Mouse (Mus musculus): Measurements from ENCODE around the gene Mblac2. TPM values are rescaled to one million over a fixed set of nuclear protein-coding genes. Genes with fewer than 3 reads are reported as not detected.

Mblac2 gene
- polyA plus RNA-seq (2015; fragmentation: Nextera tagmentation; extraction: Ambion mirVana): 4.0 and 4.7 TPM in 2 replicates

GRCm38 (mm10) chr13:81710775-81711545, at the start of gene Mblac2, which contains the start of gene Polr3g:
Gene Mblac2, plus strand, starts transcription at chr13:81711341.
Gene Polr3g, minus strand, starts transcription at chr13:81711013.

DNA sequence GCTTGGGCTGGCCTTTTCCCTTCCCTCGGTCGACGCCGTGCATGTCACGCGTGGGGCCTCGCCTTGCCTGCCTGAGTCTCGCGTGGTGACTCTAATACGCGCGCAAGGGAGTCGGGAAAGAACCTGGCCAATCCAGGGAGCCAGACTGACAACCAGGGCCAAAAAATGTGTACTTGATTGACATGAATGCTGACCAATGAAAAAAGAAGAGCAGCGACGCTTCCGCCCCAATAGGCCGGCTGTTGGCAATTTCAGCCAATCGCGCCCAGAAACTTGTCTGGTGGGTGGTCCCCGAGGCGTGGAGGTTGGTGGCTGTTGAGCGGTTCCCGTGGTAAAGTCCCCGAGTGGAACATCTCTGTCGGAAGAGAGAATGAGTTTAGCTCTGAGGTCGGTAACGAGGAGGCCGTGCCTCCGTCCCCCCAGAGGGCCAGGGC, 71.8 kb downstream of the Mblac2 start, which contains the start of gene Cetn3:
Gene Cetn3, plus strand, starts transcription at position 107 of the 434 bp plus-strand sequence.

Other genes with a start within 250 kb of the Mblac2 start
- 0.30 and 0.45 TPM in 2 replicates for gene Adgrv1, start 78.2 kb upstream of the Mblac2 start, polyA plus RNA-seq (2015; fragmentation: Nextera tagmentation; extraction: Ambion mirVana)
- 16.2 and 21.6 TPM in 2 replicates for gene Lysmd3, start 53.7 kb upstream of the Mblac2 start, polyA plus RNA-seq (2015; fragmentation: Nextera tagmentation; extraction: Ambion mirVana)
- 9.2 and 11.1 TPM in 2 replicates for gene Polr3g, start 328 bp upstream of the Mblac2 start, polyA plus RNA-seq (2015; fragmentation: Nextera tagmentation; extraction: Ambion mirVana)
- gene Cetn3, start 71.7 kb downstream of the Mblac2 start, polyA plus RNA-seq (2015; fragmentation: Nextera tagmentation; extraction: Ambion mirVana): 192 and 247 TPM in 2 replicates